ENCODE assay signal across 16 mouse cellular contexts in the genomic region with DNA sequence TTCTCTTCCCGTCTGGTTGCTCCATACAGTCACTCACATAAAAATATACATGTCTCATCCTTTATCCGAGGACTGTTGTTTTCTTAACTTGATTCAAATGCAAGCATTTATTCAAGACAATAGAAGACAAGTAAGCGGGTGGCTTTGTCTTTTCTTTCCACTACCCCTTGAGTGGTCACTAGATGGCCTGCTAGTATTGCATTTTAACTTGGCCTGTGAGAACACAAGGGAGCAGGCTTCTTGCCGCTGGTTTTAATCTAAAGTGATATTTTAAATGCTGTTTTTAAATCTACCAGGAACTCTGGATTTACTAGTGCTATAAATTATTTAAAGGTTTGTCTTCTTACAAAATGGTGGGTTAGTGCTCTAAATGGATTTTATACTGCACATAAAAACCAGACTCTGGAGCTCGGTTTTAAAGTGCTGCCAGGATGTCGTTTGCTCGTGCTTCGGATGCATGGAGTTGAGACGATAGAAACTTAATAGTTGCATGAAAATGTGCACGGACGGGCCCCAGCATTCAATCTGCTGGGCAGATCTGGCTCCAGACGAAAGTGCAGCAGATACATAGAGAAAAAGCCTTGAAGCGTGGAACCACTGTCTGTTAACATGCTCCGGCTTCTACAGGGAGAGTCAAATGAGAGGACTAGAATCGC. TPM values are rescaled to one million over a fixed set of nuclear protein-coding genes. Genes with fewer than 3 reads are reported as not detected.
DNase-seq lines count a peak whose midpoint lies in the region; ATAC-seq and TF ChIP-seq lines count a peak whose summit lies in the region.
"Had no signal": no experiment of that assay in that cellular context is flagged by ENCODE, and none has a peak within 500 bp of the region (broad histone marks: within the 10 kb centered on the region; RNA-seq: fewer than 3 reads in every experiment).

No protein-coding gene starts in this region.

- 87% methylated on average over 15 of the region's 15 CpGs for WGBS in heart, adult 2 months
- 84% methylated on average over 15 of the region's 15 CpGs for WGBS in heart, embryonic 12.5 days
- 85% methylated on average over 15 of the region's 15 CpGs for WGBS in lung, embryonic 14.5 days
- WGBS in neural tube, embryonic 15.5 days: 57% methylated on average over 15 of the region's 15 CpGs

- intact Hi-C loops in heart, adult 2 months (cut with DNase I): no loop called here

- TF ChIP-seq EP300 in heart, adult 2 months (IDR thresholded peaks at IDR 0.05; ENCODE audit: insufficient read depth, low read depth, low read length): no peak

- no peak overlapping the region for H3K4me2 ChIP-seq in heart, embryonic 12.5 days
- no peak overlapping the region for H3K4me2 ChIP-seq in lung, embryonic 14.5 days
- H3K4me2 ChIP-seq in neural tube, embryonic 15.5 days: no peak overlapping the region
- H3K4me2 ChIP-seq: midbrain, embryonic 12.5 days had no signal

- H3K36me3 ChIP-seq in heart, adult 2 months (ENCODE audit: control insufficient read depth, insufficient read depth, low read length): no peaks in the 10 kb centered on the region
- peaks cover 37% of the 10 kb centered on the region for H3K36me3 ChIP-seq in heart, embryonic 12.5 days
- peaks cover 60% of the 10 kb centered on the region for H3K36me3 ChIP-seq in lung, embryonic 14.5 days (ENCODE audit: insufficient read depth)
- H3K36me3 ChIP-seq in neural tube, embryonic 15.5 days: peaks cover 19% of the 10 kb centered on the region

- peak; percentile 51 for TF ChIP-seq CTCF in heart, adult 2 months (IDR thresholded peaks at IDR 0.05)
- peak; percentile 26; the same call in 1 of the 2 replicates for TF ChIP-seq CTCF in lung, embryonic 14.5 days (IDR thresholded peaks at IDR 0.05; ENCODE audit: low read depth)

- no peaks in the 10 kb centered on the region for H3K4me1 ChIP-seq in heart, adult 2 months (ENCODE audit: control insufficient read depth, insufficient read depth, low read length)
- 0 out of 2 replicates have a peak, but pooled peaks cover 3% of the 10 kb centered on the region for H3K4me1 ChIP-seq in heart, embryonic 12.5 days (replicated peaks)
- H3K4me1 ChIP-seq in lung, embryonic 14.5 days (ENCODE audit: insufficient read depth): no peaks in the 10 kb centered on the region
- H3K4me1 ChIP-seq in neural tube, embryonic 15.5 days: peaks cover 4% of the 10 kb centered on the region; the same call in 1 of the 2 replicates
- H3K4me1 ChIP-seq: midbrain, embryonic 12.5 days had no signal

- no peak for ATAC-seq in heart, embryonic 12.5 days (ENCODE audit: insufficient number of reproducible peaks, low FRiP score)
- ATAC-seq in lung, embryonic 14.5 days (ENCODE audit: insufficient read depth): no peak
- peak; percentile 70 for ATAC-seq in neural tube, embryonic 15.5 days (ENCODE audit: low FRiP score)
- ATAC-seq: CD4-positive, CD25-positive, alpha-beta regulatory T cell, adult 4 months had no signal

- DNase-seq in heart, adult 2 months: no peak
- peak; percentile 30 for DNase-seq in lung, embryonic 14.5 days
- no peak for DNase-seq in lung, postnatal 25 days (ENCODE audit: low spot score)
- peak; percentile 28 for DNase-seq in embryo, embryonic 10.5 days (ENCODE audit: low spot score)
- DNase-seq in MN1 (ENCODE audit: low spot score): no peak
- DNase-seq in heart, adult 8-10 months (ENCODE audit: low spot score): no peak
- DNase-seq: cerebellum, adult 9-11 months; gastrocnemius, postnatal 14 days; heart, postnatal 10 days; kidney, adult 9 months; lung, adult 18-20 months; spleen, adult 18-20 months had no signal

- H3K4me3 ChIP-seq in heart, adult 2 months: no peak overlapping the region
- no peak overlapping the region for H3K4me3 ChIP-seq in heart, embryonic 12.5 days
- H3K4me3 ChIP-seq in lung, embryonic 14.5 days (ENCODE audit: low read depth, low read length): no peak overlapping the region
- no peak overlapping the region for H3K4me3 ChIP-seq in neural tube, embryonic 15.5 days (replicated peaks)
- H3K4me3 ChIP-seq: midbrain, embryonic 12.5 days had no signal

- H3K9ac ChIP-seq in heart, adult 2 months (ENCODE audit: low read depth, low read length): no peak overlapping the region
- H3K9ac ChIP-seq in heart, embryonic 12.5 days: no peak overlapping the region
- H3K9ac ChIP-seq in lung, embryonic 14.5 days: no peak overlapping the region
- no peak overlapping the region for H3K9ac ChIP-seq in neural tube, embryonic 15.5 days (replicated peaks)
- H3K9ac ChIP-seq: midbrain, embryonic 12.5 days had no signal

- no peaks in the 10 kb centered on the region for H3K27me3 ChIP-seq in heart, adult 2 months (ENCODE audit: control insufficient read depth, insufficient read depth, low read length)
- no peaks in the 10 kb centered on the region for H3K27me3 ChIP-seq in heart, embryonic 12.5 days (replicated peaks)
- no peaks in the 10 kb centered on the region for H3K27me3 ChIP-seq in lung, embryonic 14.5 days (ENCODE audit: insufficient read depth, low read length)
- H3K27me3 ChIP-seq in neural tube, embryonic 15.5 days (replicated peaks): no peaks in the 10 kb centered on the region
- H3K27me3 ChIP-seq: midbrain, embryonic 12.5 days had no signal

- H3K9me3 ChIP-seq in heart, embryonic 12.5 days (replicated peaks): no peaks in the 10 kb centered on the region
- no peaks in the 10 kb centered on the region for H3K9me3 ChIP-seq in lung, embryonic 14.5 days (ENCODE audit: low read depth, low read length)
- H3K9me3 ChIP-seq in neural tube, embryonic 15.5 days (replicated peaks): no peaks in the 10 kb centered on the region
- H3K9me3 ChIP-seq: midbrain, embryonic 12.5 days had no signal

- TF ChIP-seq POLR2A in heart, adult 2 months (IDR thresholded peaks at IDR 0.05; ENCODE audit: insufficient read depth, low read depth, low read length): no peak

- no peak overlapping the region for H3K27ac ChIP-seq in heart, adult 2 months
- H3K27ac ChIP-seq in heart, embryonic 12.5 days (ENCODE audit: poor library complexity, severe bottlenecking): no peak overlapping the region
- H3K27ac ChIP-seq in lung, embryonic 14.5 days (ENCODE audit: low read depth): no peak overlapping the region
- H3K27ac ChIP-seq in neural tube, embryonic 15.5 days (replicated peaks): peak overlapping the region; percentile 58; the same call in 1 of the 2 replicates
- H3K27ac ChIP-seq: midbrain, embryonic 12.5 days had no signal

- H3K79me2 ChIP-seq in heart, adult 2 months (replicated peaks; ENCODE audit: control insufficient read depth, insufficient read depth, low read length): no peaks in the 10 kb centered on the region

RNA-seq across cellular contexts. Expression of a gene that starts 28.7 kb away (rescaled TPM):
- 1 to 10 TPM; 8.0 to 10.0 TPM for total RNA-seq in heart, adult 2 months (2021)
- 8.5 and 14.1 TPM in 2 replicates for polyA plus RNA-seq in heart, adult 2 months (2012; rRNA removed)
- polyA plus RNA-seq in heart, embryonic 12.5 days (2016; fragmentation: Nextera tagmentation; extraction: Ambion mirVana): 41.0 and 43.4 TPM in 2 replicates
- 98.6 and 99.2 TPM in 2 replicates for polyA plus RNA-seq in lung, embryonic 14.5 days (2014; fragmentation: Nextera tagmentation; extraction: Ambion mirVana)
- polyA plus RNA-seq in neural tube, embryonic 15.5 days (2015; fragmentation: Nextera tagmentation; extraction: Ambion mirVana): 128 and 135 TPM in 2 replicates
- total RNA-seq in heart, adult 8-10 months (2022): 10 to 100 TPM in 2 of 4 experiments, 1 to 10 TPM in 2; 8.6 to 10.8 (median 9.9) TPM

Comparison
In these comparisons a context has a peak if more than half of its experiments do, and no peak if none do; other contexts are left out.
1. DNase-seq: peak in lung, embryonic 14.5 days (single experiment) and embryo, embryonic 10.5 days (single experiment); none in heart, adult 2 months (0 of 2), lung, postnatal 25 days (single experiment), MN1 (single experiment) and heart, adult 8-10 months (single experiment).